Mouse (Mus musculus) liver, postnatal 0 days (tissue): Measurements from ENCODE around the gene Il11. TPM values are rescaled to one million over a fixed set of nuclear protein-coding genes. Genes with fewer than 3 reads are reported as not detected.
"Not testable (repeated sequence)": the region's sequence is repeated elsewhere in the genome, so short reads cannot be mapped to it uniquely, and the experiment has no call there.

ENCODE experiments used
- ATAC-seq: fragments of 200-750 bp; cut with Nextera tagmentation; 2 replicates; pipeline ENCODE4 v1.8.0; 2017; ENCODE audit warnings: mild to moderate bottlenecking, moderate library complexity
- DNase-seq: peaks from one replicate; pipeline ENCODE4 v3.0.0-alpha.2; 2016
- H3K27ac ChIP-seq: fragments of 300-500 bp; sonication (generic); 2 replicates; pipeline ENCODE4 v1.5.1; 2014; ENCODE audit warnings: antibody characterized with exemption, moderate library complexity, mild to moderate bottlenecking, low read depth
- H3K27me3 ChIP-seq: fragments of 300-500 bp; sonication (generic); 2 replicates; pipeline ENCODE4 v1.6.1; 2014; ENCODE audit warnings: low read length, control low read depth, mixed read lengths; ENCODE audit not compliant: insufficient read depth
- H3K36me3 ChIP-seq: fragments of 300-500 bp; sonication (generic); replicated peaks from 2 replicates; pipeline ENCODE4 v1.6.1; 2014; ENCODE audit warnings: mild to moderate bottlenecking, control low read depth, low read length, moderate library complexity, mixed read lengths; ENCODE audit not compliant: insufficient read depth
- H3K4me1 ChIP-seq: fragments of 300-500 bp; sonication (generic); 2 replicates; pipeline ENCODE4 v1.6.1; 2014; ENCODE audit warnings: antibody characterized with exemption, mild to moderate bottlenecking, control low read depth; ENCODE audit not compliant: insufficient read depth
- H3K4me2 ChIP-seq: fragments of 300-500 bp; sonication (generic); 2 replicates; pipeline ENCODE4 v1.6.1; 2014; ENCODE audit warnings: low read depth, mild to moderate bottlenecking, low read length, moderate library complexity, mixed read lengths
- H3K4me3 ChIP-seq: fragments of 300-500 bp; sonication (generic); 2 replicates; pipeline ENCODE4 v1.5.1; 2014; ENCODE audit warnings: low read depth, low read length
- H3K9ac ChIP-seq: fragments of 300-500 bp; sonication (generic); replicated peaks from 2 replicates; pipeline ENCODE4 v1.6.1; 2014; ENCODE audit warnings: mild to moderate bottlenecking, moderate library complexity
- H3K9me3 ChIP-seq: fragments of 300-500 bp; sonication (generic); 2 replicates; pipeline ENCODE4 v1.6.1; 2016; ENCODE audit warnings: mild to moderate bottlenecking, control low read depth, low read length, mixed read lengths
- CTCF ChIP-seq: sonication (generic); IDR thresholded peaks from 2 replicates; pipeline ENCODE4 v1.5.1; 2016; ENCODE audit warnings: antibody characterized with exemption, low read depth
- EP300 ChIP-seq: IDR thresholded peaks from 2 replicates; pipeline ENCODE4 v1.6.1; 2016; ENCODE audit warnings: antibody characterized with exemption, low read depth, mild to moderate bottlenecking
- WGBS: fragments of 180-500 bp; shearing (Covaris S2); extraction: QIAGEN DNeasy Blood & Tissue Kit; methylation state at CpG from one replicate; pipeline ENCODE4 v1.1.7; 2014; ENCODE audit not compliant: insufficient replicate concordance; 5-methylcytosine and 5-hydroxymethylcytosine counted together
- polyA plus RNA-seq: library from polyadenylated mRNA; unstranded; fragments of >200 nt; fragmentation: Nextera tagmentation; extraction: Ambion mirVana; gene quantifications from 2 replicates; pipeline ENCODE4 v1.2.1, GENCODE M21; 2015

Il11 gene
- polyA plus RNA-seq: 0.07 TPM in 1 of 2 replicates, not detected in the other

DNA sequence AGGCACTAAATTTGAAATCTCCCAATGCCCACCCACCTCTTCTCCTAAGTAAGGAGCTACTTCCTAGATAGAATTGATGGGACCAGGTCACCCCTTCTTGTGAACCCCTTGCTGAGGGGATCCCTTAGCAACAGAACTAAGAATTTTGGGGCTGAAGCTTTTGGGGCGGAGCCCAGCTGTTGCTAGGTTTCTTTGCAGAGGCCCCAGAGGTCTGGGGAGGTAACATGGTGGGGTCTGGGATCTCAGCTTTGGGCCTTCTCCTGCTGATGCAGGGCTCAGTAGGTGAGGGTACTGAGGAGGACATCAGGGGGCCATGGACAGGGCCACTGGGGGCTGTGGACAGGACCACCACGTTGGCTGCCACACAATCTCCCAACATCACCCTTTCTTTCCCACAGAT lies at the start of gene Il11, which contains the start of gene Tmem190:
Il11 (minus strand) TSS at position 101 of the 400 bp plus-strand sequence.
Tmem190 (plus strand) TSS at position 179 of the 400 bp plus-strand sequence.
- Histone ChIP-seq H3K4me1 (0 out of 2 replicates have a peak, but pooled peaks cover 3% of the 10 kb centered on the region), H3K9ac (no peak within 1 kb of the TSS), H3K36me3 (0 out of 2 replicates have a peak, but pooled peaks cover 4% of the 10 kb centered on the region), H3K27me3 (peaks cover 23% of the 10 kb centered on the region), H3K4me2 (no peak within 1 kb of the TSS), H3K4me3 (no peak within 1 kb of the TSS), H3K27ac (no peak within 1 kb of the TSS), H3K9me3 (no peaks in the 10 kb centered on the region)
- WGBS: 59% methylated on average over 2 of the region's 2 CpGs
- DNase-seq (no peak), ATAC-seq (no peak)
- no peak for TF ChIP-seq EP300
- no peak for TF ChIP-seq CTCF

DNA sequence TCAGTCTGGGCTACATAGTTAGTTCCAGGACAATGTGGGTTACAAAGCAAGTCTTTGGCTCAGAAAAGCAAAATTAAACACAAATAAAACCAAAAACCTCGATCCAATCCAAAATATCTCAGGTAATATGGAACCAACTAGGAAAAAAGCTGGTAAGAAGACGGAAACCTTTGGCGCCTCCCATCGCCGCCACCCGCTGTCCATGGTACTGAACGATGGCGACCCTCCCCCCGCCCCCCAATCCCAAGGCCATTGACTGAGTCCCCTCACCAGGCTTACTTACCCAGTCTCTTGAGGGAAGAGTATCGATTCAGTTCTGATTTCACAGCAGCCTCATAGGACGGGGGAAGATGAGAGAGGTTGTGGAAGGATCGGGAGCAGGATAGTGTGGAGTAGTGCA lies 47.8 kb upstream of the Il11 start:
- Histone ChIP-seq H3K4me3 (no peak overlapping the region), H3K9me3 (no peaks in the 10 kb centered on the region), H3K9ac (no peak overlapping the region), H3K27me3 (peaks cover 31% of the 10 kb centered on the region), H3K4me1 (no peaks in the 10 kb centered on the region), H3K27ac (no peak overlapping the region), H3K4me2 (no peak overlapping the region), H3K36me3 (no peaks in the 10 kb centered on the region)
- DNase-seq (no peak), ATAC-seq (no peak)
- TF ChIP-seq EP300: no peak
- no peak for TF ChIP-seq CTCF
- WGBS: 4% methylated on average over 12 of the region's 12 CpGs

DNA sequence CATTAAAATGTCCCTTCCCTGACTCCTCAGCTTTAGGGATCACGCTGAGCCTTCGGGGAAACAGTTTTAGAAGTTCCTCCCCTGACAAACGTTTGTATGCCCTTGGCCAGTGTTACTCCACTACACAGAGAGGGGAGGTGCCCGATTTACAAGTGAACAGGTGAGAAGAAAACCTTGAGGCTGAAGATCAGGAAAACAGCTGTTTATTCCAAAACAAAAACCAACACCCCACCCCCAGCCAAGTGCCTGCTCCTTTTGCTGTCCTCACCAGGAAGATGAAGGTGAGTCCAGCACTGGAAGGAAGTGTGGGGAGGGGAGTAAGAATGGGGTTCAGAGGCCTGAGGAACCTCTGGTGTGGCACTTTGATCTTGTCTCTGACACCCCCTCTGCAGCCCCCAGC lies 42.7 kb upstream of the Il11 start:
- 47% methylated on average over 4 of the region's 4 CpGs for WGBS

DNA sequence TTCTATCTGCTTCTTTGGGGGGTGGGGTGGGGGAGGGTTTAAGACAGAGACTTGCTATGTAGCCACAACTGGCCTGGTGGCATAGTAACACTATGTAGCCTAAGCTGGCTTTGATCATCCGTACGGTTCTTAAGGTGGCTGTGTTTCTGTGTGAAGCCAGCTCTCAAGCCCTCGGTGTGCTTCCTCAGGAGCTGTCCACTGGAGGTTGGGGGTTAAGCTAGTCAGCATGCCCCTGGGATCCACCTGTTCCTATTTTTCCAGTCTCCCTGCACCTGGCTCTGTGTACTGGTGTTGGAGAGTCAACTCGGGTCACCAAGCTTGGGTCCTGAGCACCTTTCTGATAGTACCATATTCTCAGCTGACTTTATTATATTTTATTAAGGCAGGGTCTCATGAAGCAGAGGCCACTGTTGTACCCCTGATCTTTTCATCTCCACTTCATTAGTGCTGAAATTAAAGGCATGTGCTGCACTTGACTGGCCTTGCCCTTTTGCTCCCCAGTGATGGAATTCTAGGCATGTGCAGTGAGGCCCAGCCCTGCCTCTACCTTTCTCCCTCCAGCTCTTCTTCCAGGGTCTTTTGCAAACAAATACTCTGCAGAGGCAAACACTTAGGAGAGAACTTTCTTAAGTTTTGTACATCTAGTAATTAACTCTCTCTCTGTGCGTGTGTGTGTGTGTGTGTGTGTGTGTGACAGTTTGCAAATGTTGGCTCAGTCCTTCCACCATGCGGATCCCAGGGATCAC lies 39.7 kb upstream of the Il11 start:
- no peak for ATAC-seq
- Histone ChIP-seq H3K4me2 (no peak overlapping the region), H3K27me3 (no peaks in the 10 kb centered on the region), H3K9ac (no peak overlapping the region), H3K4me1 (no peaks in the 10 kb centered on the region), H3K9me3 (no peaks in the 10 kb centered on the region), H3K4me3 (no peak overlapping the region), H3K36me3 (no peaks in the 10 kb centered on the region), H3K27ac (no peak overlapping the region)
- TF ChIP-seq EP300: no peak
- WGBS: 65% methylated on average over 6 of the region's 6 CpGs
- DNase-seq: no peak

More for the DNA sequence above, 42.7 kb upstream of the Il11 start:
- Histone ChIP-seq H3K9ac (no peak overlapping the region), H3K4me2 (no peak overlapping the region), H3K9me3 (no peaks in the 10 kb centered on the region), H3K4me3 (no peak overlapping the region), H3K27me3 (peaks cover 2% of the 10 kb centered on the region; the same call in 1 of the 2 replicates), H3K36me3 (no peaks in the 10 kb centered on the region), H3K27ac (no peak overlapping the region), H3K4me1 (no peaks in the 10 kb centered on the region)
- DNase-seq (no peak), ATAC-seq (no peak)
- no peak for TF ChIP-seq EP300
- TF ChIP-seq CTCF: no peak

DNA sequence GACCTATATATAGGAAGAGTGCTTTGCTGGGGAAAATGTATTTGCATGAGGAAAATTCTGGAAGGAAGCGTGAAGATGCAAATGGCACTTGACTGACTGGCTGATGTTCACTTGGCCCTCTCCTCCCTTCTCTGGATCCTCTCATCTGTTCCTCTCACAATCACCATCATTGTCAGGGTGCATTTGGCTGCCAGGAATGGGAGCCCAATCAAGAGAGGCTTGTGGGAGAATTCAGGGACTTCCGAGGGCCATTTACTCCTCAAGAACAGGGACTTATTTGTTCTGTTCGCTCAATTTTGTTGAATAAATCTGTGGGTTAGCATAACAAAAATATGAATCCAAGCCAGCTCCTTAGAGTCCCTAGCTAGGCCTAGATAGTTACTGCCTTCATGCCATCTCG lies 39.0 kb upstream of the Il11 start:
- Histone ChIP-seq H3K27ac (no peak overlapping the region), H3K9me3 (no peaks in the 10 kb centered on the region), H3K4me1 (no peaks in the 10 kb centered on the region), H3K4me2 (no peak overlapping the region), H3K4me3 (no peak overlapping the region), H3K36me3 (no peaks in the 10 kb centered on the region), H3K27me3 (no peaks in the 10 kb centered on the region), H3K9ac (no peak overlapping the region)
- 78% methylated on average over 4 of the region's 4 CpGs for WGBS
- ATAC-seq: no peak
- no peak for DNase-seq
- TF ChIP-seq EP300 (no peak), CTCF (no peak)

DNA sequence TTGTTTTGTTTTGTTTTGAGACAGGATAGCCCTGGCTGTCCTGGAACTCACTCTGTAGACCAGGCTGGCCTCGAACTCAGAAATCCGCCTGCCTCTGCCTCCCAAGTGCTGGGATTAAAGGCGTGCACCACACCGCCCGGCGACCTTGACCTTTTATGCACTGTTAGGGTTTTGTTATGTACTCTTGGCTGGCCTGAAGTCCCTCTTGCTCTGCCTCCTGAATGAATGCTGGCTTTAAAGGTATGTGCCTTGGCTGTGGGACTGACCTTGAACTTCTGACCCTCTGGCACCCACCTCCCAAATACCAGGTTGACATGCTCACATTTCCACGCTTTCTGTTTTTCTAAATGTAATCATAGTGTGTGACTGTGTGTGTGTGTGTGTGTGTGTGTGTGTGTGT lies 38.3 kb upstream of the Il11 start:
- not testable (repeated sequence) for DNase-seq, H3K27me3 ChIP-seq, H3K9ac ChIP-seq, H3K4me1 ChIP-seq, ATAC-seq, H3K4me2 ChIP-seq, H3K4me3 ChIP-seq, H3K36me3 ChIP-seq, H3K27ac ChIP-seq, H3K9me3 ChIP-seq
- WGBS: 82% methylated on average over 7 of the region's 7 CpGs
